Mouse (Mus musculus) bone marrow, adult 2 months (tissue): ENCODE results near the gene Uap1. TPM values are rescaled to one million over a fixed set of nuclear protein-coding genes. Genes with fewer than 3 reads are reported as not detected.

Source experiments
- H3K27ac ChIP-seq: fragments of 200-500 bp; 2 replicates; pipeline ENCODE4 v1.5.1; 2012; ENCODE audit warnings: low read depth, mild to moderate bottlenecking, control low read depth, inconsistent platforms, low read length; ENCODE audit not compliant: control insufficient read depth, poor library complexity, insufficient read depth
- H3K4me1 ChIP-seq: fragments of 200-500 bp; 2 replicates; pipeline ENCODE4 v1.6.1; 2011; ENCODE audit warnings: low read length; ENCODE audit not compliant: control insufficient read depth, insufficient read depth
- H3K4me3 ChIP-seq: fragments of 200-500 bp; replicated peaks from 2 replicates; pipeline ENCODE3; 2011; ENCODE audit warnings: mild to moderate bottlenecking, low read depth, low read length, control low read depth; ENCODE audit not compliant: control insufficient read depth
- CTCF ChIP-seq: fragments of 200-500 bp; IDR thresholded peaks from 2 replicates; pipeline ENCODE4 v1.5.1; 2011; ENCODE audit warnings: low read length, control low read depth; ENCODE audit not compliant: control insufficient read depth, insufficient read depth
- POLR2A ChIP-seq: fragments of 200-500 bp; IDR thresholded peaks from 2 replicates; pipeline ENCODE4 v1.6.1; 2011; ENCODE audit warnings: low read depth, mild to moderate bottlenecking, control low read depth, low read length, borderline replicate concordance; ENCODE audit not compliant: control insufficient read depth
- WGBS: fragments of 180-500 bp; shearing (Covaris S2); methylation state at CpG from one replicate; pipeline ENCODE4 v1.1.7; 2018; 5-methylcytosine and 5-hydroxymethylcytosine counted together
- polyA plus RNA-seq: library from polyadenylated mRNA; stranded (reverse); fragments of >200 nt; gene quantifications from 2 replicates; pipeline ENCODE4 v1.2.4, GENCODE M21; 2011; ENCODE audit warnings: low replicate concordance; ENCODE audit not compliant: missing spikeins, insufficient read depth, insufficient read length

The Uap1 gene
- polyA plus RNA-seq, 1 experiment = 23.4 TPM

DNA sequence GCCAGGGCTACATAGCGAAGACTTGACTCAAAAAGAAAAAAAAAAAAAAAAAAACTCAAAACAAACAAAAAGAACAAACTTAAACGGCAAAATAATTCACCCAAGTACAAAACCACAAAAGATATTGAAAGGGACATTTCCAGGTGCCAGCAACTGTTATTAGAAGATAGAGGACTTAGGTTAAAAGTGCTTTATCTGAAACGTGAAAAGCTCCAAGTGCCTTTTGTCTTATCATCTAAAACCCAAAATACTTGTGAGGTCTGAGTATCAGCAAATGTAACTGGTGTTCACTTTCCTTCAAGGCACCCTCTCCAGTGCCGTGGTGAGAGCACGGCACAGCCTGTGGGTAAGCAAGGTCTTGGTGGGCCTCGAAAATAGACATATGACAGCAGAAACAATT, 26.2 kb downstream of the Uap1 start:
- no peak overlapping the region for H3K4me3 ChIP-seq
- peaks cover 3% of the 10 kb centered on the region; the same call in 1 of the 2 replicates for H3K4me1 ChIP-seq
- 56% methylated on average over 6 of the region's 6 CpGs for WGBS
- TF ChIP-seq CTCF (no peak), POLR2A (no peak)
- H3K27ac ChIP-seq = peak overlapping the region; percentile 49; the same call in 1 of the 2 replicates

DNA sequence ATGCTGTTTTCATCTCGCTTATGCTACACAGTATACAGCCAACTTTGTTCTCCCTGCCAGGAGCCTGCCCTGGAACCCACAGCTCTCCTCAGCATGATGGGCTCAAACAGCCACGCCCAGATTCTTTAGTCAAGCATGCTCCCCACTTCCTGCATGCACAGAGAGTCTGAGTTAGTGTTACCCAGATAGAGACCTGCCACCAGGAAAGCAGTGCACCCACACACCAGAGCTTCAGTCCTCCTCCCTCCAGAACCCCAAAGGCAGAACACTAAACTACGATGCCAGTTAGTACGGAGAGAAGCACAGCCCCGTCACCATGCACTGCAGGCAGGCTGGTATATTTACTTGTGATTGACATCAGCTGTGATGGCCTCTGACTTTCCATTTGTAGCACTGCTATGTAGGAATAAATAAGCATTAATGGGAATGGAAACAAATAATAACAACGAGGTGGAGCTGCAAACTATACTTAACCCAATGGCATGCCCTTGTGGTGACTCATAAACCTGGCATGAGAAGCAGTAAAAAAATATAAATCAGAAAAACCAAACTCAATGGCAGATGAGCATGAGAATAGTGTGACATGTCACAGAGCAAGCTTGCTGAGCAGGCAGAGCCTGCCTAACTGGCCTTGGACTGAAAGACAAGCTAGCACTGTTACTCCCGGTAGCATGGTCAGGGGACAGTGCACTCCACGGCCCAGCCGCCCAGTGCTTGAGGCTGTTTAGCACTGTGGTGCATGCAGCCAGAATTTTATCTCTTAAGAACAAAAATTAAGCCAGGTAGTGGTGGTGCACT, 26.9 kb downstream of the Uap1 start:
- H3K27ac ChIP-seq = peak overlapping the region; percentile 49
- H3K4me3 ChIP-seq = no peak overlapping the region
- TF ChIP-seq POLR2A (no peak), CTCF (no peak)
- H3K4me1 ChIP-seq = peaks cover 3% of the 10 kb centered on the region; the same call in 1 of the 2 replicates
- 63% methylated on average over 9 of the region's 9 CpGs for WGBS

DNA sequence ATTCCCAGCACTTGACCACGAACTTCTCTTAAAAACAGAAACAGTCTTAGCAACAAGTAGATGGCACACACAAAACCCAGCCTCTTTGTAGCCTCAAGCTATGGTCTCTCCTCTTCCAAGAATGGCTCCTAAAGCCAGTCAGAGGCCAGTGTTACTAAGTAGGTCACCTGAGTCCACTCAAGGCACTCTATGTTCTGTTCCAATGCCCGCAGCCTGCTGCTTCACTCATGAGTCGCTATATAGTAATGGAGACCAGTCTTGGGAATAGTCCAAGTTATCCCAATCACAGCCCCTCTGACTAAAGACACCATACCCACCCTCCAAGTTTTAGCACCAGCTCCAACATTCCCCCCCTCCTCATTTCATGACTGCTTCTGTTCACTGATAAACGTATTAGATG, 29.2 kb downstream of the Uap1 start:
- no peak overlapping the region for H3K4me3 ChIP-seq
- WGBS = 82% methylated on average over 4 of the region's 4 CpGs
- TF ChIP-seq POLR2A (no peak), CTCF (no peak)
- no peak overlapping the region for H3K27ac ChIP-seq
- H3K4me1 ChIP-seq = peaks cover 3% of the 10 kb centered on the region; the same call in 1 of the 2 replicates

DNA sequence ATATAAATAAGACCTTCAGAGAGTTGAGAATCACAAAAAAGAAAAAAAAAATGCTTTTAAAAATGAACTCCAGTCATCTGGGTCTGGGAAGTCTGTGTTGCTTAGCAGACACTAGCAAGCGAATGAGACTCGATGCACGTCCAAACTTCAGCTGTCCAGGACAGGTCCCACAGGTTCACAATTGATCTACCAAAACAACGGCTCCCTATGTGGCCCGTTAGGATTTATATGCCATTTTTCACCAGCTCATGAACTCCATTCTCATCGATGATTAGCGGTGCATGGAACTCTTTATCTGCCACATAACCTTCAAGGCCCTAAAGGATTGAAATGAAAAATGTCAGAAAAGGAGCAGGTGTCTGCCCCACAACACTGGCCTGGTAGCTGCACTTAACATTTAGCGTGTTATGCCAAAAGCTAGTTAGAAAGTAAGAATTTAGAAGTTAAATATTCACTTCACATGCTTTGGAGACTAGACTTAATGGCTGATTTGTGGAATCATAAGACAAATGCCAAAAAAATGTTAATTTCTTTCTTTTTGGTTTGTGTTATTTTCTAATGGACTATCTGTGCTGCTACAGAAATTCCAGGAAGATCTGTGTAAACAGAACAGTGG, 32.4 kb downstream of the Uap1 start:
- no peak overlapping the region for H3K27ac ChIP-seq
- no peaks in the 10 kb centered on the region for H3K4me1 ChIP-seq
- TF ChIP-seq POLR2A = no peak
- no peak for TF ChIP-seq CTCF
- 92% methylated on average over 8 of the region's 8 CpGs for WGBS
- H3K4me3 ChIP-seq = no peak overlapping the region

DNA sequence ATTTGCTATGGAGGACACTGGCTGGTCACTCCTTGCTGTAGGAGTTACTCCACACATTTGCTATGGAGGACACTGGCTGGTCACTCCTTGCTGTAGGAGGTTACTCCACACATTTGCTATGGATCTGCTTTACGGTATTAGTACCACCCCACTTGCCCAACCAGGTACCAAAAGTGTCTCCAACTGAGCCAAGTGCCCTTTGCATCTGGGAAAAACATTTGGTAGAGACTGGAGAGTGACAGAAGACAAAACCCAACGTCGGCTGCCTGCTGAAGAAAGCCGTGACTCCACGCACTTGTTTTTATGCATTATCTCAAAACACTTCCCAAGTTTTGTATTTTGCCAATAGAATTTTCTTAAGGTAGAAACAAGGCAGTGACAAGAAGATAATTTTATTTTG, 33.1 kb downstream of the Uap1 start:
- Histone ChIP-seq H3K4me1 (no peaks in the 10 kb centered on the region), H3K27ac (no peak overlapping the region), H3K4me3 (no peak overlapping the region)
- 90% methylated on average over 5 of the region's 5 CpGs for WGBS
- TF ChIP-seq POLR2A (no peak), CTCF (no peak)

DNA sequence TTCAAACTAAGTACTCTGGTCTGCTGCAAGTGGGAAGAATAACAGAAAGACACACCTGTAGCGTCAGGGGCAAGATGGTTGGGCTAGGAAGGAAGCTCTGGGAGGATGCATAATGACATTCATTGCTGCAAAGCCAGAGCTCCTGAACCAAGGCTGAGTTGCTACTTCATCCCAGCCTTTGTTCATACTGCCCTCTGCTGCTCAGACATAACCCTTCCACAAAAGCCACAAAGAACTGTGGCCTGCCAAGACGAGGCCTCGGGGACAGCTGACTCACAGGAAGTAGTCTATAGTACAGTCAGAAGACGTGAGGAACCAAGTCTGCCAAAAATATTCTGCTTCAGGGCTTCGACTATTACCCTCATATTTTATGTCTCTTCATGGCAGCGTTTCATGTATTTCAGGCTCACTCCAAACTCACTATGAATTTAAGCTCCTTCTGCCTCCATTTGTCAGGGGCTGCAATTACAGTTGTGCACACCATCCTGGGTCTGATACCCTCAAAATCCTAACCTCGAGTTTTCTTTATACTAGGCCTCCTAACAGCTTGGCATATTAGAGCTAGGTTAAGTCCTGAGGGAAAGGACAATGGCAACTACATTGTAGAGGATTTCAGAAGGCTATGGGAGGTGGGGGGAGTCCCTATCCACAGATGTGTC, 38.3 kb downstream of the Uap1 start:
- Histone ChIP-seq H3K4me3 (no peak overlapping the region), H3K4me1 (no peaks in the 10 kb centered on the region), H3K27ac (no peak overlapping the region)
- TF ChIP-seq CTCF (peak; percentile 63), POLR2A (no peak)
- WGBS = 2% methylated on average over 7 of the region's 7 CpGs

DNA sequence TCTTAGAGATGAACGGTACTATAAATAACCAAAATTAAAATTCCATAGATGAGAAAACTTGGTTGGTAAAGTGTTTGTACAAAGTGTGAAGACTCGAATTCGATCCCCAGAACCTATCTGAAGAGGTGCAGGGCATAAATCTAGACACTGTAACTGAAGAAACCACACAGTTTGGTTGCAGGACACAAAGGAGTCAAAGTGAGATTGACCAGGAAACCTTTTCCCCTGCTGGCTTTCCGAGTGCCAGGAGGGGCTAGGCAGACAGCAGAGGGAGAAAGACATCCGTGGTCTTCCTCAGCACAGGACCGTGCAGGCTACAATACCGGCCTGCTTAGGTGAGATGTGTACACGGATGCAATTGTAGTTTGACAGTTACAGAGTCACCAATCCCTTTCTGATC, 40.5 kb downstream of the Uap1 start:
- TF ChIP-seq CTCF = no peak
- no peak for TF ChIP-seq POLR2A
- no peak overlapping the region for H3K27ac ChIP-seq
- no peaks in the 10 kb centered on the region for H3K4me1 ChIP-seq
- 83% methylated on average over 8 of the region's 8 CpGs for WGBS
- H3K4me3 ChIP-seq = no peak overlapping the region

DNA sequence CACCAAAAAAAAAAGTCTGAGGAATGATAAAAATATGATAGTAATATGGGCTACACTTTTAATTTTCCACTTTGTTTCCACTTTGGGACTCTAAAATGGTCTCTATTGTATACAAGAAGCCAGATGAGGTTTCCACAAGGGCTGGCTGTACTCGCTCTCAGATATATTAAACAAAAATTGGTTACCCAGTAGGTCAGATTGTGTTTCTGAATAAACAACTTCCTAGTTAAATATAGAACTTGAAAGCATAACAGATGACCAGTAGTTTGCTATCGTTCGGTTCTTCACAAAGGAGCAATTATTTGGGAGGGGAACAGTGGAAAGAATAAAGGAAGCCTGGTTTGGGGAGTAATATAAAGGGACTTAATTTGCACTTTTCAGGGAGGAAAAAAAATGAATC, 43.8 kb downstream of the Uap1 start:
- H3K27ac ChIP-seq = no peak overlapping the region
- no peak for TF ChIP-seq POLR2A
- no peak for TF ChIP-seq CTCF
- H3K4me1 ChIP-seq = no peaks in the 10 kb centered on the region
- no peak overlapping the region for H3K4me3 ChIP-seq
- 83% methylated on average over 3 of the region's 3 CpGs for WGBS
